Mouse (Mus musculus): Measurements from ENCODE around the gene Pgap1.

The Pgap1 gene

GRCm38 (mm10) chr1:54520062-54520577 is 37.4 kb downstream of the Pgap1 start:
- DNase-seq (ENCODE audit: low spot score in 2 of 2), result no peak

- DNase-seq (ENCODE audit: low spot score in 2 of 2), result no peak
Measured at GRCm38 (mm10) chr1:54513836-54514235, 43.6 kb downstream of the Pgap1 start.

DNA sequence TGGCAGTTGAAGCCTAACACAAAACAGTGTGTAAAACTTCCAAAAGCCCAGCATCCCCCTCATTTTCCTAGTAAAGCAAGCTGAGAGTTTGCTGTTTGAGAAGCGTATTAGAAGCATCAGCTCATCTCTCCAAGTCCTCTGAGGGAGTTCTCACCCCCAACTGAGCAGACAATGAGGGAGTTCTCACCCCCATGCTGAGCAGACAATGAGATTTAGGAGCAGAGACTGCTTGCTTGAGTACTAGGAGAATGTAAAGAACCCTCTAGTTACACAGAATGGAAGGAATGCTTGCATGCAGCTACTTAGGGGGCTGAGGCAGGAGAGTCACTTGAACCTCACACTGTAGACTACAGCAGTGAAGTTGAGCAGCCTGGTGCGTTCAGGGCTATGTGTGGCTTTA is 59.0 kb downstream of the Pgap1 start:
- no peak for DNase-seq (ENCODE audit: low spot score in 2 of 2)

- DNase-seq (ENCODE audit: low spot score in 2 of 2), result no peak
Measured at GRCm38 (mm10) chr1:54496254-54496653, 61.2 kb downstream of the Pgap1 start.

DNA sequence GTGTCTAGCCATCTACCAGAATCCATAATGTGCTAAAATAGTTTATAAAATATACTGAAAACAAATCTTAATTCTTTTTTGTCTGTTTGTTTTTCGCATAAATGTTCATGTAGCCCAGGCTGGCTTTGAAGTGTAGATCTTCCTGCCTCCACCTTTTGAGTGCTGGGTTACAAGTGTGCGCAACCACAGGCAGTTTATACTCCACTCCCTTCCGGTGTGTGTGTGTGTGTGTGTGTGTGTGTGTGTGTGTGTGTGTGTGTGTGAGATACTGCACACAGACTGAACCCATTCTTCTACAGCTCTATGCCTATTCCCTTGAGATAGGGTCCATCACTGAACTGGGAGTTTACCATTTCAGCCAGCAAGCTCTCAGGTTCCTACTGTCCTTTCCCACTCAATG is 64.0 kb downstream of the Pgap1 start:
- no peak for DNase-seq (ENCODE audit: low spot score in 2 of 2)

DNA sequence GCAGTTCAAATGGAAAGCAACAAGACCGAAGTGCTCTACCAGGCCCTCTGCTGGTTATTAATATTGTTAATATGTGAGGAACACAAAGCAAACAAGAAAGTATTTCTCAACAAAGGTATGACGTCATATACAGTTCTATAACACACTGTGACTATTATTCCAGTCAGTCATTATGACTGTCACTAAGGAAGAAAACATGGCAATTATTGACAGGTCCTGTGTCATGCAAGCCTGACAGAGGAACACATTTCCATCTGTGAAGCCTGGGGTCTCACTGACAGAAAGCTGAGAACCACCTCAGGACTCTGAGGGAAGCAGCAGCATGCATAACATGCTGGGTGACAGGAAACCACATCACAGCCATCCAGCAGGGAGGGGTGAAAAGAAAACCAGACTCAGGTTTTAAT is 65.0 kb downstream of the Pgap1 start:
- DNase-seq (ENCODE audit: low spot score in 2 of 2), result no peak

DNA sequence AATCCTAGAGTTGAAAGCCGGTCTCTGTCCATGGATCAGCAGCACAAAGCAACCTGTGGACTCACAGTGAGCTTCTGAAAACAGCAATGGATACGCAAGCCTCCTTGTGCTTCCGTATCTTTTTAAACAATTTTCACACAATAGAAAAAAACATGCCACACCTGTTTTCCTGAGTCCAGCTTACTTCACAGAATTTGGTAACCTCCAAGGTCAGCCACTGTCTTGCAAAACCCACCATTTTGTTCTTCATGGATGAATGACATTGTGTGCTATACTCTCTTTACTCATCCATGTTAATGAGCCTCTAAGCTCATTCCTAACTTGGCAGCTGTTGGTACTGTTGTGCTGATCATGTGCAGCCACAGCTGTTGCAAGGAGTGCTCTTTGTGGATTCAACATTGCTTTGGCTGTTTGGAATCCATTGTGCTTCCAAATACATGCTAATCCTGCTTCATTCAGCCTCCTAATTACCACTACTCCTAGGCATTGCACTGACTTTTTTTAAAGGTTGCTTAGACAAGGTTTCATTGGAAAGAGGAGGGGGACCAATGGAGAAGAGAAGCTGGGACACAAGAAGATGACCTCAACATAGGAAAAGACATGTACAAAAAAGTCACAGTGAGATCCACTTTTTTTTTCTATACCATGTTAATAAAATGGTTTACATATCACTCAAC is 72.6 kb downstream of the Pgap1 start:
- no peak for DNase-seq (ENCODE audit: low spot score in 2 of 2)

- no peak for DNase-seq (ENCODE audit: low spot score in 2 of 2)
Measured at GRCm38 (mm10) chr1:54480491-54480890, 77.0 kb downstream of the Pgap1 start.

DNA sequence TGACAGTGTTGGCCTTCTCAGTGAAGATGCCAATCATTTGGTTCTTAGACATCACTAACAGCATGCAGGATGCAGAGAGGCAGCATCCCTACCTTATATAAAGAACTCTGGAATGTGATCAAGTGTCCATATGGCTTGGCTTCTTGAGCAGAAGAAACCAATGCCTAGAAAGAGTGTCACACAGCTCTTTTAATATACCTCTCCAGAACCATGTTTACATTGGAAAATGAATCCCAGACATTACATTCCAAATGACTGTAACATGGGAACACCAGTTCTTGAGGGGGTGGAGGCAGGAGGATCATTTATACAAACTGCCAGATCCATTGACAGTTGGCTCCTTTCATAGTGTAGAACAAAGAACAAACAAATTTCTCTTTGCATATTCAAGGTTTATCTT is 88.8 kb downstream of the Pgap1 start:
- peak; percentile 17 to 50 for DNase-seq (ENCODE audit: low spot score in 2 of 2)

DNA sequence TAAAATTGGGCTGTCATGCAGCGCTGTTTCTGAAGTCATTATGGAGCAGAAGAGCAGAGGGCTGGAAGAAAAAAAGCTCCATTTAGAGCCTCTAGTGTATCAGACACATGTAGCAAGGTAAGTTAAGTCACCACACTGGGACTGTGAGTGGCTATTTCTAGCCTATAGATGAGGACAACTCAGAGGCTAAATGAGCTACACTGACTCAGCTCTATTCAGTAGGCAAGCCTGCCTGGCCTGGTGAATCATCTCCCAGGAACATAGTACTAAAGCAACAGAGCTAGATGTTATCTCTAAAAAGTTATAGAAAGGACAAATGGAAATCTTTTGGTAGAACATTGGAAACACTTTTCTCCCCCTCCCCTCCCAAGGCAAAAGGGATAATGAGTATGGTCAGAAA is 90.1 kb downstream of the Pgap1 start:
- peak; percentile 28 to 37 for DNase-seq (ENCODE audit: low spot score in 2 of 2)

GRCm38 (mm10) chr1:54452116-54452515 is 105.4 kb downstream of the Pgap1 start:
- no peak for DNase-seq (ENCODE audit: low spot score in 2 of 2)

- no peak for DNase-seq (ENCODE audit: low spot score in 2 of 2)
Measured at GRCm38 (mm10) chr1:54448833-54449232, 108.7 kb downstream of the Pgap1 start.

DNA sequence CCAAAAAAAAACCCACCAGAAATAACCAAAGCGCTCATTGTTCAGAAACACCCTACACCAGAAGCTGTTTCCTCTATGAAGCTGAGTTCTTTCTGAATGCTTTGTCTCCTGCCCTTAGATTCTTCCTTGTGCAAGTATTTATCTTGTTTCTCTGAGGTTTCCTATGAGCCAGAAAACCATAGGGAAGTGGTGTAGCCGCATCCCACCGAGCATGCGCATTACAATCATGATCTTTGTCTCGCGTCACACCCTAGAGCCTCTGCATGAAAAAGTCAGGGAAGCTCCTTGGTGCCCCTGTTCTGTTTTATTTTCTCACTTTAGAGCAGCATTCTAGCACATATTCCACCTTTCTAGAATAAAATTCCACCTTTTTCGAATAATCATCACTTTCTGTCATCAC is 113.8 kb downstream of the Pgap1 start:
- no peak for DNase-seq (ENCODE audit: low spot score in 2 of 2)

DNA sequence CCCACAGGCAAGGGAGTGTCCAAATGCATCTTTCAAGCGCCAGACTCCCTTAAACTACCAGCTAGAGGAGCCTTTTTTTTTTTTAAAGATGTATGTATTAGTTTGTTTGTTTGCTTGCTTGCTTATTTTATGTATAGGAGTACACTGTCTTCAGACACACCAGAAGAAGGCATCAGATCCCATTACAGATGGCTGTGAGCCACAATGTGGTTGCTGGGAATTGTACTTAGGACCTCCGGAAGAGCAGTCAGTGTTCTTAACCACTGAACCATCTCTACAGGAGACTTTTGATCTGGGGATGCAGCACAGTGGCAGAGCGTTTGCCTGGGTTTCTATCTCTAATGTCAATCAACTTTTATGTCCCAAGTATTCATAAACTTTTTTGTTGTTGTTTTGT is 118.4 kb downstream of the Pgap1 start:
- no peak for DNase-seq (ENCODE audit: low spot score in 2 of 2)

DNA sequence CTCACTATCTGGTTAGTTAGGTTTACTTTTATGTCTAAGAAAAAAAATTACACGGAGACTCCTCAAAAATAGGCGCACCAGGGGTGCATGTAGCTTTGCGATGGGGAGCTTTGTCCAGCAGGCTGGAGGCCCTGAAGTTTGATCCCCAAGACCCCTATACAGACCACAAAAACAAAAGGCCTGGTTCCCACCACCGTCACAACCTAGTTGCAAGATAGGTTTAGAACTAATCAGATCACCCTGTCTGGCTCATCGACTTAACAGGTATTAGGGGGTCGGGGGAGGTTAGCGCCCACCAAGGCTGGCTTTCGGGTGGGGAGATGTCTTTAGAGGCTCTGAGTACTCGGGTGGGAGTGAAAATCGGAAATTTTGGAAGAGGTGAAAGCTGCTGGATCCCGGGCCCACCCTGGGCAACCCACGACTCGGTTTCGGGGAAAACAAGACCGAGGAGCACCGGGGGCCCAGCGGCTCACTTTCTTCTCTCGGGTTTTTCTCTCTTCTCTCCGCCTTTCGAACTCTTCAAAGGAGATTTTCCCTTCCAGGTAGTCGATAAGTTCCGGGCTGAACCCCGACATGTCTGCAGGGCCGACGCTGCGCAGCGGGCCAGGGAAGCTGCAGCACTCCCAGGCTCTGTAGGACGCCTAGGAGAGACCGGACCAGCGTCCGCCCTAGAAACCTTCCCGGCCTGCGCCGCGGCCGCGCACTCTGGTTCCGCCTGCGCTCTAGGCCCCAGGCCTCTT is 119.0 kb downstream of the Pgap1 start, which contains the start of gene Gtf3c3:
TSS of gene Gtf3c3 (minus strand) at position 632 of the 740 bp plus-strand sequence.
- DNase-seq (ENCODE audit: low spot score in 2 of 2), result peak; percentile 79 to 85

Data from frontal cortex, postnatal 36 days (tissue).